Mouse (Mus musculus) embryo, embryonic 10.5 days (tissue): Measurements from ENCODE around the gene Ly6g6d.

Experiments
- DNase-seq: peaks from one replicate; pipeline ENCODE4 v3.0.0-alpha.2; 2015; ENCODE audit warnings: low spot score

Gene Ly6g6d

DNA sequence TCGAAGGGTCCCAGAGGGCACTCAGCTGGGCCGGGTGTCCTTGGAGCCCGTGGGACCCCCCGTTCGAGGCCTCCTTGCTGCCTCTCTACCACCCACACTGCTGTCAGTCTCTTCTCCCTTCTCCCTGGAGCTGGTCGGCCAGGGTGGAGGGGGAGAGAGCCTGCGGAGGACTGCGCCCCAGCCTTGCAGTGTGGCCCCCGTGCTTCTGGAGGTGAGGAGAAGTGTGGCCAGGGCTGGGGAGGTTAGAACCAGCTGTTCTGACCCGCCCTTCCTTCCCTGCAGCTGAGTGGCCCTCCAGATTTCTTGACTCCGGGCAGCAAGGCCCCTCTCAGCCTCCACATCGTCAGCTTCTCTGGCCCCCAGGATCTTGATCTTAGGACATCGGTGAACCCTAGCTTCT, 53.6 kb downstream of the Ly6g6d start:
- DNase-seq, result no peak

DNA sequence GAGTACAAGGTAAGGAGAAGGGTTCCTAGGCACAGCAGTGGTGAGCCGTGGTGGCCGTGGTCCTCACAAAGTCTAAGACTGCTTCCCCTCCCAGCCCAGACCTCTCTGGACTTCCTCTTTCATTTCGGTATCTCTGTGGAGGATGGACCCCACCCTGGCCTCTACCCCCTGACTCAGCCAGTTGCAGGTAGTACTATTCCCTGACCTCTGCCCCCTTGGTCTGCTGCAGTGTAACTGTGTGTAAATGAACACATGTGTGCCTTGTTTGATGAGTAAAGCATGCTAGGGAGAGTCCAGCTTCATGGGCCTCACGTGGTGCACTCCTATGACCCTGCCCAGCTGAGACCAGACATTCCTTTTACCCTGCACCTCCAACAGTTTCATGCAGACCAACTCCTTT, 54.1 kb downstream of the Ly6g6d start:
- no peak for DNase-seq

DNA sequence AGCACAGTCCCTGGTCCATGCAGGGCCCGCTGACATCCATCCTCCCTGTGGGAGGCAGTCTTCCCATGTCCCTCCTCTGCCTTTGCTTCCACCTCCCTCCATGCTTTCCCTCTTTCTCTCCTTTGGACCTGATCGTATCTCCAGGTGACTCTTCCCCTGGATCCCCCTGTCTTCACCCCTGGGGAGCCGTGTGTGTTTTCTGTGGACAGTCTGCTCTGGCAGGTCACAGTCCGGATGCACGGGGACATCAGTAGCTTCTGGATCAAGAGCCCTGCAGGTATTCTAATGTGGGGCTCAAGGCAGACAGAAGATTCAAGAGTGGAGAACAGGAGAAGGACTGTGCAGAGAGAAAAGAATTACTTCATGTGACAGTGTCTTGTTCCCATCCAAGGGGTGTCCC, 54.6 kb downstream of the Ly6g6d start:
- DNase-seq, result no peak

DNA sequence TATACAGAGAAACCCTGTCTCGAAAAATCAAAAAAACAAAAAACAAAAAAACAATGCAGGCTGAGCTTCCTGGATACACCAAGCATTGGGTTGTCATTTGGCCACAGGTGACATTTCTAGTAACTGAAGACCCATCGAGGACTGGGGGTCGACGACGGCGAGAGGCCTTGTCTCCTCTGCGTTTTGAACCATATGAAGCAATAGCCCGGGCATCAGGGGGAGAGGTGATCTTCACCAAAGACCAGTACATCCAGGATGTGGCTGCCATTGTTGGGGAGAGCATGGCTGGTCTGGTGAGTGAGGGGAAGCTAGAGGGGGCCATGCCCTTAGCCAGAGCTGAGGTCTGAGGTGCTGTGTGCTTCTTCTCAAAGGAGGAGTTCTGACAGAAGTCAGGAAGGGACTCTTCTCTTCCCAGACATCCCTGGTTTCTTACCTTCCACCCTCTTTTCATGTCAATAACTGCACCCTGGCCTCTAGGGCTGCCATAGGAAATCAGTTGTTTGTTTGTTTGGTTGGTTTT, 55.3 kb downstream of the Ly6g6d start:
- no peak for DNase-seq

DNA sequence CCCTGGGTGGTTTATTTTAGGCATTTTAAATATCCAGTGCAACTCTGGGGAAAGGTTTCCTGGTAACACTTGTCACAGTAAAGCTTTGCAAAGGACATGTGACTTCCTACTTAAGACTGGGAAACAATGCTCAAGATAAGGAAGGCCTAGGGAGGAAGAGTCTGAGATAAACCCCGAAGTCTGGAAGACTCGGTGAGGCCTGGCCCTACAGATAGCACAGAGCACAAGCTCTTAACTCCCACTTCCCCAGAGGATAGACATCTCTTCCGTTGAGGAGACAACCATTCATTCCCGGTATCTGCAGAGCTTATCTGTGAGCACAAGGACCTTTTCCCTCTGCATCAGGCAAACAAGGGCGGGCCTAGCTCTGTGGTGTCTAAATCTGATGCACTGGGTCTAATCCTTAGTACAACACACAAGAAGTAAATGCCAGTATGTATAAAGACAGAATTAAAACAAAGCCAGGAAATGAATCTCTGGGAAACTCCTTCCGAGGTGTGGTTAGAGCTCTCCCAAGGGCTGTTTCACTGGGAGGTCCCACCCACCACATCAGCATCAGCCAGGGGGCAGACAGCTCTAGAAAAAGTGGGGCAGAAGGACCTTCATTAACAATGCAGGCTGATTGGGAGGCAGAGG, 55.9 kb downstream of the Ly6g6d start:
- no peak for DNase-seq
